Mouse (Mus musculus) liver, embryonic 12.5 days (tissue): ENCODE measurements around the gene Lcmt2. TPM values are rescaled to one million over a fixed set of nuclear protein-coding genes. Genes with fewer than 3 reads are reported as not detected.
"Not testable (repeated sequence)": the region's sequence is repeated elsewhere in the genome, so short reads cannot be mapped to it uniquely, and the experiment has no call there.

ENCODE experiments used
- ATAC-seq: fragments of 200-750 bp; cut with Nextera tagmentation; 2 replicates; pipeline ENCODE4 v1.8.0; 2017; ENCODE audit warnings: moderate number of reproducible peaks, mild to moderate bottlenecking, moderate library complexity
- H3K27ac ChIP-seq: fragments of 300-500 bp; sonication (generic); 2 replicates; pipeline ENCODE4 v1.5.1; 2016; ENCODE audit warnings: mild to moderate bottlenecking
- H3K27me3 ChIP-seq: fragments of 300-500 bp; sonication (generic); replicated peaks from 2 replicates; pipeline ENCODE4 v1.6.1; 2016; ENCODE audit warnings: mild to moderate bottlenecking, moderate library complexity
- H3K36me3 ChIP-seq: fragments of 300-500 bp; sonication (generic); 2 replicates; pipeline ENCODE4 v1.6.1; 2016; ENCODE audit warnings: mild to moderate bottlenecking, moderate library complexity
- H3K4me1 ChIP-seq: fragments of 300-500 bp; sonication (generic); 2 replicates; pipeline ENCODE4 v1.6.1; 2016
- H3K4me2 ChIP-seq: fragments of 300-500 bp; sonication (generic); 2 replicates; pipeline ENCODE4 v1.6.1; 2016; ENCODE audit warnings: mild to moderate bottlenecking, moderate library complexity
- H3K4me3 ChIP-seq: fragments of 300-500 bp; sonication (generic); 2 replicates; pipeline ENCODE4 v1.5.1; 2016; ENCODE audit warnings: mild to moderate bottlenecking, moderate library complexity
- H3K9ac ChIP-seq: fragments of 300-500 bp; sonication (generic); 2 replicates; pipeline ENCODE4 v1.6.1; 2016; ENCODE audit warnings: mild to moderate bottlenecking, moderate library complexity
- H3K9me3 ChIP-seq: fragments of 300-500 bp; sonication (generic); replicated peaks from 2 replicates; pipeline ENCODE4 v1.6.1; 2016; ENCODE audit warnings: mild to moderate bottlenecking, moderate library complexity
- WGBS: fragments of 180-500 bp; shearing (Covaris S2); methylation state at CpG from one replicate; pipeline ENCODE4 v1.1.7; 2016; ENCODE audit not compliant: insufficient replicate concordance; 5-methylcytosine and 5-hydroxymethylcytosine counted together
- polyA plus RNA-seq: library from polyadenylated mRNA; unstranded; fragments of >200 nt; fragmentation: Nextera tagmentation; extraction: Ambion mirVana; gene quantifications from 2 replicates; pipeline ENCODE4 v1.2.1, GENCODE M21; 2016

Gene Lcmt2
- polyA plus RNA-seq, 1 experiment from 2014 or later, result 11.8 TPM

- H3K4me3 ChIP-seq, result no peak overlapping the region
- H3K36me3 ChIP-seq, result peaks cover 56% of the 10 kb centered on the region
- no peaks in the 10 kb centered on the region for H3K9me3 ChIP-seq
- WGBS, result 44% methylated on average over 2 of the region's 2 CpGs
- H3K27ac ChIP-seq, result no peak overlapping the region
- H3K9ac ChIP-seq, result no peak overlapping the region
- no peak for ATAC-seq
- no peaks in the 10 kb centered on the region for H3K27me3 ChIP-seq
- no peak overlapping the region for H3K4me2 ChIP-seq
- peaks cover 36% of the 10 kb centered on the region for H3K4me1 ChIP-seq
Observed at GRCm38 (mm10) chr2:121142415-121142814, 2.0 kb upstream of the Lcmt2 start.

- Histone ChIP-seq H3K27ac (peak overlapping the region; percentile 91; the same call in 1 of the 2 replicates), H3K4me3 (peak overlapping the region; percentile 81), H3K9ac (peak overlapping the region; percentile 86), H3K36me3 (peaks cover 50% of the 10 kb centered on the region), H3K4me2 (peak overlapping the region; percentile 95), H3K4me1 (peaks cover 36% of the 10 kb centered on the region), H3K27me3 (no peaks in the 10 kb centered on the region), H3K9me3 (no peaks in the 10 kb centered on the region)
- 67% methylated on average over 16 of the region's 16 CpGs for WGBS
- no peak for ATAC-seq
Observed at GRCm38 (mm10) chr2:121141216-121142035, 973 bp upstream of the Lcmt2 start.

GRCm38 (mm10) chr2:121139266-121140017 lies 1.0 kb downstream of the Lcmt2 start:
- peaks cover 36% of the 10 kb centered on the region for H3K4me1 ChIP-seq
- peak overlapping the region; percentile 81 for H3K4me3 ChIP-seq
- 45% methylated on average over 29 of the region's 29 CpGs for WGBS
- H3K27ac ChIP-seq, result peak overlapping the region; percentile 91
- H3K9ac ChIP-seq, result peak overlapping the region; percentile 86
- peak overlapping the region; percentile 95 for H3K4me2 ChIP-seq
- ATAC-seq, result no peak
- H3K27me3 ChIP-seq, result no peaks in the 10 kb centered on the region
- H3K9me3 ChIP-seq, result no peaks in the 10 kb centered on the region
- peaks cover 36% of the 10 kb centered on the region for H3K36me3 ChIP-seq

- Histone ChIP-seq H3K27ac (no peak overlapping the region), H3K4me3 (no peak overlapping the region), H3K9me3 (no peaks in the 10 kb centered on the region), H3K36me3 (peaks cover 23% of the 10 kb centered on the region), H3K9ac (no peak overlapping the region), H3K27me3 (no peaks in the 10 kb centered on the region), H3K4me2 (no peak overlapping the region), H3K4me1 (peaks cover 36% of the 10 kb centered on the region)
- WGBS, result 89% methylated on average over 4 of the region's 4 CpGs
- ATAC-seq, result no peak
Observed at GRCm38 (mm10) chr2:121137371-121137770, 3.1 kb downstream of the Lcmt2 start.

- Histone ChIP-seq H3K27me3 (no peaks in the 10 kb centered on the region), H3K36me3 (peaks cover 5% of the 10 kb centered on the region; the same call in 1 of the 2 replicates), H3K4me1 (no peaks in the 10 kb centered on the region), H3K9me3 (no peaks in the 10 kb centered on the region), H3K27ac (no peak overlapping the region), H3K4me2 (no peak overlapping the region), H3K9ac (no peak overlapping the region), H3K4me3 (no peak overlapping the region)
- no peak for ATAC-seq
- WGBS, result 62% methylated on average over 1 of the region's 1 CpGs
Observed at GRCm38 (mm10) chr2:121132822-121133221, 7.6 kb downstream of the Lcmt2 start.

- Histone ChIP-seq H3K9me3 (no peaks in the 10 kb centered on the region), H3K36me3 (no peaks in the 10 kb centered on the region), H3K27ac (no peak overlapping the region), H3K4me3 (no peak overlapping the region), H3K27me3 (no peaks in the 10 kb centered on the region), H3K4me1 (no peaks in the 10 kb centered on the region), H3K4me2 (no peak overlapping the region), H3K9ac (no peak overlapping the region)
- ATAC-seq, result no peak
- WGBS, result 56% methylated on average over 9 of the region's 9 CpGs
Observed at GRCm38 (mm10) chr2:121128865-121129620, 11.4 kb downstream of the Lcmt2 start.

- Histone ChIP-seq H3K9me3 (no peaks in the 10 kb centered on the region), H3K4me3 (no peak overlapping the region), H3K9ac (no peak overlapping the region), H3K27ac (no peak overlapping the region), H3K4me1 (no peaks in the 10 kb centered on the region), H3K36me3 (no peaks in the 10 kb centered on the region), H3K4me2 (no peak overlapping the region), H3K27me3 (no peaks in the 10 kb centered on the region)
- no peak for ATAC-seq
- 58% methylated on average over 1 of the region's 1 CpGs for WGBS
Observed at GRCm38 (mm10) chr2:121127536-121127935, 12.9 kb downstream of the Lcmt2 start.

GRCm38 (mm10) chr2:121126302-121126701 lies 14.2 kb downstream of the Lcmt2 start:
- H3K4me3 ChIP-seq, H3K9me3 ChIP-seq, H3K36me3 ChIP-seq, H3K4me1 ChIP-seq, H3K27me3 ChIP-seq, ATAC-seq, H3K27ac ChIP-seq, H3K9ac ChIP-seq, H3K4me2 ChIP-seq: not testable (repeated sequence)
- WGBS, result 76% methylated on average over 5 of the region's 5 CpGs

- no peak overlapping the region for H3K4me3 ChIP-seq
- H3K36me3 ChIP-seq, result no peaks in the 10 kb centered on the region
- H3K27me3 ChIP-seq, result peaks cover 12% of the 10 kb centered on the region
- ATAC-seq, result no peak
- WGBS, result 73% methylated on average over 3 of the region's 3 CpGs
- H3K4me2 ChIP-seq, result no peak overlapping the region
- H3K9ac ChIP-seq, result no peak overlapping the region
- no peaks in the 10 kb centered on the region for H3K4me1 ChIP-seq
- no peak overlapping the region for H3K27ac ChIP-seq
- no peaks in the 10 kb centered on the region for H3K9me3 ChIP-seq
Observed at GRCm38 (mm10) chr2:121119260-121119659, 21.2 kb downstream of the Lcmt2 start.

GRCm38 (mm10) chr2:121115418-121115817 lies 25.0 kb downstream of the Lcmt2 start:
- 89% methylated on average over 2 of the region's 2 CpGs for WGBS
- no peak for ATAC-seq
- no peak overlapping the region for H3K9ac ChIP-seq
- peaks cover 12% of the 10 kb centered on the region for H3K27me3 ChIP-seq
- H3K36me3 ChIP-seq, result no peaks in the 10 kb centered on the region
- H3K4me1 ChIP-seq, result no peaks in the 10 kb centered on the region
- no peak overlapping the region for H3K27ac ChIP-seq
- no peaks in the 10 kb centered on the region for H3K9me3 ChIP-seq
- no peak overlapping the region for H3K4me2 ChIP-seq
- H3K4me3 ChIP-seq, result no peak overlapping the region

- no peak within 1 kb of the TSS for H3K9ac ChIP-seq
- 81% methylated on average over 4 of the region's 4 CpGs for WGBS
- ATAC-seq, result no peak
Observed at GRCm38 (mm10) chr2:121109695-121110094, 30.8 kb downstream of the Lcmt2 start, which contains the start of gene Tgm7. Gene Tgm7, minus strand, starts transcription at chr2:121109795.

More at GRCm38 (mm10) chr2:121109695-121110094, 30.8 kb downstream of the Lcmt2 start, which contains the start of gene Tgm7:
- H3K4me2 ChIP-seq, result no peak within 1 kb of the TSS
- H3K36me3 ChIP-seq, result no peaks in the 10 kb centered on the region
- H3K27me3 ChIP-seq, result peaks cover 6% of the 10 kb centered on the region; the same call in 1 of the 2 replicates
- no peaks in the 10 kb centered on the region for H3K4me1 ChIP-seq
- H3K27ac ChIP-seq, result no peak within 1 kb of the TSS
- H3K4me3 ChIP-seq, result no peak within 1 kb of the TSS
- no peaks in the 10 kb centered on the region for H3K9me3 ChIP-seq
